Mouse (Mus musculus) retina, adult 2 months (tissue): Measurements from ENCODE around the gene Bpifb1.
"Not testable (repeated sequence)": the region's sequence is repeated elsewhere in the genome, so short reads cannot be mapped to it uniquely, and the experiment has no call there.

Source experiments
- DNase-seq: peaks from one replicate; pipeline ENCODE4 v3.0.0-alpha.2; 2012; ENCODE audit warnings: low read depth, low spot score

The Bpifb1 gene

DNA sequence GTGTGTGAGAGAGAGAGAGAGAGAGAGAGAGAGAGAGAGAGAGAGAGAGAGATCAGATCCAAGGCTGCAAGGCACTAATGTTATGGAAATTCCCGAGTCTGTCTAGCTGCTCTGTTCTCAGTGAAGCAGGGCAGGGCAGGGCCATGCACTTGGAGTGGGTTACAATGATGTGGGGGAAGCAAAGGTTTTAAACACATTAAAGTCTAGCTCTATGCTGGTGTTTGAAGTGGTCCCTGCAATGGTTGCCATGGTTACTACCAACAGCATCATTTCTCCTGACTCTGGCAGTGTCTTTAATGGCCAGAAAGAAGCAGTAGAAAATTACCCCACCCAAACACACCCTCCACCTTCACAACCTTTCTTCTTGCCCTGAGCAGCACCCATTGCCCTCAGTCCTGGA lies 20.5 kb downstream of the Bpifb1 start:
- no peak for DNase-seq

DNA sequence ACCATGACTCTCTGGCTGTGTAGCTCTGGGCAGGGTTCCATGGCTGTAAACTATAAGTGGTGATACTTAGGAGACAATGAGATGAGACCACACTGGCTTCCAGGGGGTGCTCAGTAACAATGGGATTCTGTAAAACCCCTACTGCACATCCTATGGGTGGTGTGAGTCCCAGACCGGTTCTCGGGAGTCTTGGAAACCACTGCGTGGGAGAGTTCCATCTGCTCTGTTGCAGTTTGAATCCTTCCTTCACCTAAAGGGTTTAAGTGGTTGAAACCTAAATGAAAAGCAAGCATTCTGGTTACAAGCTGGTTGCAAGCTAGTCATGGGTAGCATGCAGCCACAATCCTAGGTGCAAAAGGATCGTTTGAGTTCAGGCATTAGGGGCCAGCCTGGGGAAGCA lies 21.3 kb downstream of the Bpifb1 start:
- no peak for DNase-seq

DNA sequence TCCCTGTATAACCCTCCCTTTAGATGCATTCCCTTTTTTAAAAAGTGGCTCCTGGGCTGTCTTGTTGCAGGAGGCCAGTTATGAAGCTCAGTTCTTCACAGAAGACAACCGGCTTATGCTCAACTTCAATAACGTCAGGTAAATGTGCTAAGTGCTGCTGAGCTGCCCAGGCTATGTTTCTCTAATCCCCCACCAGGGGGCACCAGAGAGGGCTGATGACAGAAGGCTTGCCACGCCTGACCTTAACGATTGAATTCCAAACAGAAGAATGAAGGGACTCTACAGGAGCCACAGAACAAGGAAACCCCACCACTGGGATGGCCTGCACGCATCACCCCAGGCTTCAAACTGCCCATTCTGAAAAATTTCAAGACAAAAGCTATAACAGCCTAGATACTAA lies 24.6 kb downstream of the Bpifb1 start:
- DNase-seq: peak; percentile 56

DNA sequence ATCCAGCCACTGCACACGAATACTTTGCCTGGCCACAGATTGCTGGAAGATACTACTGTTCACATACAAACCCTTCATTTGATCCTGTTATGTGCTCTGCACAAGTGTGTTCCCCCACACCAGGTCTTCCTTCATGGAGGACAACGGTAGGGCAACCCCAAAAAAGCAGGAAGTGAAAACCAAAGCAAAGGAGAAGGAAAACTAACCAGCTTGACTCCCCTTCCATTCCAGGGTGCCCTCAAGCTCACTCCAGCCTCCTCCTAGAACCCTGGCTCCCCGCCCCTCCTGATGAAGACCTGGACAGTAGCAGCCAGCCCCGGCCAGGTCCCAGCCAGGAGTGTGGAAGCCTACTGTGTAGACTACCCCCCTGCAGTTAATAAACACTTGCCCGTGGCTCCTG lies 29.3 kb downstream of the Bpifb1 start:
- DNase-seq: no peak

DNA sequence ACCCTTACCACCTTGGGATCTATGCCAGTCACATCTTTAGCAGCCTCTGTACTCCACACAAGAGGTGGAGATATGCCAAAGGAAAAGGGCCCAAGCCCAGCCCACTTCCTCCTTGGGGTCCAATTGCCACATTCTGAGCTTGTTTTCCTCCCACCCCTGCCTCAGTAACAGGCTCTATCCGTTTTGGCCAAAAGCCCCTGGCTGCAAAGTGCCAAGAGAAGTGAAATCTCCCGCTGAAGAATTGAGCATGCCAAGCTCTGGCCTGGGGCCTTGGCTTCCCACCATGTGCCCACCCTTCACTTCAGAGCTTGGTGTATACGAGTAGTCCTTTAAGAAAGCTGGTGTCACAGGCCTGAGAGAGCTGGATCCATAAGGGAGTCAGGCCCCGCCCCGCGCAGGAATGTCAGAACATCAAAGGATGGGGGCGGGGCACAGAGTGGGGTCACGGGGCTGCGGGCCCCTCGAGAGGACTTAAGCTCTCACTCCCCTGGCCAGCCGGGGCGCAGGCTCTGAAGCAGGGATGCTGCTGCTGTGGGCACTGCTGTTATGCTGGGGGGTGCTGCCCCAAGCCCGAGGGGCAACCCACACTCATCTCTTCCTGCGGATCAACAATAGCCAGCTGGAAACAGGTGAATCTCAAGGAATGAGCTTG lies 32.8 kb downstream of the Bpifb1 start, which contains the start of gene Bpifb5:
Gene Bpifb5, plus strand, starts transcription at position 478 of the 652 bp plus-strand sequence.
- no peak for DNase-seq

DNA sequence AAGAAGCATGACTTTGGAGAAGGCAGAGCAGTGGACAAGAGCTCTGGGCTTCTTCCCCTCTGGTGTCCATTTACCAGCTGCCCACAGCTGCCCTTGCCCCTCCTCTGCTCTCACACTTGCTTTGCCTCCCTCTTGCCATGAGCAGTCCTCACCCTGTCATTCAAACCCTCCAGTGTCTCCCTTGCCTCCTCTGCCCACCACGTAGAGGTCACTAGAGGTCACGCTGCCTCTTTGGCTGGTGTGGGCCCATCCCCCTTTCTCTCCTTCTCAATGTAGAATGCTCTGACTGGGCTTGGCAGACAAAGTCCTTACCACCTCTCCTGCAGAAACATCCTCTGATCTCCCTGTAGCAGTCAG lies 33.3 kb downstream of the Bpifb1 start:
- DNase-seq: no peak

DNA sequence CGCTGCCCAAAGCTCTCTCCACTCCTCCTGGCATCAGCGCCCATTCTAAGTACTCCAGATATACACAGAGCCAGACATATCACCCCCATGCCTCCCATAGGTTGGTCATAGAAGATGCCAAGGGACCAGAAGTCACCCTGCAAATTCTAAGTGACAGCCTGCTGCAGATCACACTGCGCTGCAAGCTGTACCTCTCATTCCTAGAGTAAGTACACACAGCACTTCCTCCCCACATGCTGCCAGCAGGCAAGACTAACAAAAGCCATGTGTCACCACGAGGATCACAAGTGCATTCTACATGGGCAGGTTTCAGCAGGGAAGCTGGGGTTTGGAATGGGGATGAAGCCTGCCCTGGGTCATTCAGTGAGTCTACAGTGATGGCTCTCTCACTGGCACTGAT lies 36.4 kb downstream of the Bpifb1 start:
- DNase-seq: no peak

DNA sequence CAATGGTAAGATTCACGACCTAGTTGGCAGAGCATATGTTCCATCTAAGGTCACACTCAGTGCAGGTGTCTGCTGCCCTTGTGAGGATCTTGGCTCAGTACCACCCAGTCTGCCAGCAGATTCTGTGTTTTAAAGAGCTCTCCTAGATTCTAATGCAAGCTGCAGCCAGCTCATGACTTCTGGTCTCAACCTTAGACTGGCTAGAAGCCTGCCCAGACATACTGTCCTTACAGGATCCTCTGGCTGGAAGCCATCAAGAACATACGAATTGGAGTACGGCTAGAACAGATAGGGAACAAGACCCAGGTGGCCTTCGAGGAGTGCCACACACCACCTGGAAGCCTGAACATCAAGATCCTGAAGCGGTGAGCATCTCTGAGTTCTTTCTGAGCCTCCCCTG lies 37.2 kb downstream of the Bpifb1 start:
- DNase-seq: no peak

DNA sequence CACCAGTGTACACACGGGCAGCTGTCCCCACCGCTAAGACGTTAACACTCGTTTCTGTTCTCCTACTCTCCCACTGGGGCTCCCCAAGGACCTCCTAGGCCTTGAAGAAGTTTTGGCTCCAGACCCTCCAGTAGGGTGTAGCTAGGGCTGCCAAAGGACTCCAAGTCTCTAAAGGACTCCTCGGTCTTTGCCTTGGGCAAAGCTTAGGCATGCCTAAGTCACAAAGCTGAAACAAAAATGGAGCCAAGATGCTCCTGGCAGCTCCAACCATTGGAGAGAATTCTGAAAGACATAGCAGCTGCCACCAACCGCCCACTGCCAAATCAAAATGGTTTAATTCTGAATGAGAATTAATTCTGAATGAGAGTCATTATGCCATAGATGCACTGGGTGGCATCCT lies 42.8 kb downstream of the Bpifb1 start:
- DNase-seq: no peak

DNA sequence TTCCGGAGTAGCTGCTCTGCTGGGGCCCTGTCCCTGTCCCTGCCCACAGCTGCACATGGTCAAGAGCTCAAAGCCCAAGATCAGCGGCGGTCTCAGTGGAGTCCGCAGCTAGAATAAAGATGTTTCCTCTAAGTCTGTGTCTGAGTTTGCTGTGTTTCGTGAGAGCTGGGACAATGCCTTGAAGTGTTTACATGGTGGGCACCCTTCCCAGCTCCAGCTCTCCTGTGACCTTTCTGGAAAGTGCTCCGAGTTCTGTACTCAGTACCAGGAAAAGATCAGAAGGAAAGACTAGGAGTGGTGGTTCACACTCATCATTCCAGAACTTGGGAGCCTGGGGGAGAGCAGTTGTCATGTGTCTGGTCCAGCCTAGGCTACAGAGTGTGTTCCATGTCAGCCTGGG lies 50.2 kb downstream of the Bpifb1 start:
- no peak for DNase-seq

DNA sequence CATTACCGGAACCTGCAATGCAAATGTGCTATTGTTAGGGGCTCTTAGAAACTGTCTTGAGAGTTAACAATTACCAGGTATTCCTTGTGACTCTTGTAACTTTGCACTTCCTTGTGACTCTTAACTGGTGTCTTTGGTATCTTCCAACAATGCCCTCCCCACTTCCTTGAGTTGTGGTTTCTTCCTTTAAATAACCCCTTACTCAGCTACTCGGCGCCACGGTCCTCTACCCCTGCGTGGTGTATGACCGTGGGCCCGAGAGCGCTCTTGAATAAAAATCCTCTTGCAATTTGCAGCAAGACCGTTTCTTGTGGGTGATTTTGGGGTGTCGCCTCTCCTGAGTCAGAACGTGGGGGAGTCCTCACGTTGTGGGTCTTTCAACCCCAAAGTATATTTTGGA lies 52.1 kb downstream of the Bpifb1 start:
- DNase-seq: not testable (repeated sequence)

DNA sequence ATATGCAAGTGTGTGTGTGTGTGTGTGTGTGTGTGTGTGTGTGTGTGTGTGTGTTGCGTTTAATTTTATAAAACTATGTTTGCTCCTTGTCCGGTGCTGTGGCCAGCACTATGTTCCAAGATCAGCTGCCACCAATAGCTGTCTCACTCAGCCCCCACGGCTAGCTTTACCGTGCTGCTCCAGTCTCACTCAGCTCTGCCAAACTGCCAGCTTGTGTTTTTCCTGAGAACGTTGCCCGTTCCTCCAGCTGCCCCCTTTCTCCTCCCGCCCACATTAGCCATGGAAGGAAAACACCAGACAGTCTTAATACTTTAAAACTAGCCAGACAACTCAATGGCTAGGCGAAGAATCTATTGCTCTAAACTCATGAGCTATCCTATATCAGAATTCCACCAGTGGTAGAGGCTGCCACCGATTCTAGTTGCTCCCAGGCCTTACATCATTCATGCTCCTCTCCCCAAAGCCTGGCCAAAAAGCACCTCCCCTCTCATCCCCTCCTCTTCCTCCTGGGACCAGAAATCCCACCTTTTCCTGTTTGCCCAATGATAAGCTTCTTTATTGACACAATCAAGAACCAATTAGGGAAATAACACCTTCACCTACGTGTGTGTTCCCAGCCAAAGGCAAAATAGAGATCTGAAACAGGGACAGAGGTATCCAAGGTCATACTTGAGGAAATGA lies 52.9 kb downstream of the Bpifb1 start:
- DNase-seq: no peak

DNA sequence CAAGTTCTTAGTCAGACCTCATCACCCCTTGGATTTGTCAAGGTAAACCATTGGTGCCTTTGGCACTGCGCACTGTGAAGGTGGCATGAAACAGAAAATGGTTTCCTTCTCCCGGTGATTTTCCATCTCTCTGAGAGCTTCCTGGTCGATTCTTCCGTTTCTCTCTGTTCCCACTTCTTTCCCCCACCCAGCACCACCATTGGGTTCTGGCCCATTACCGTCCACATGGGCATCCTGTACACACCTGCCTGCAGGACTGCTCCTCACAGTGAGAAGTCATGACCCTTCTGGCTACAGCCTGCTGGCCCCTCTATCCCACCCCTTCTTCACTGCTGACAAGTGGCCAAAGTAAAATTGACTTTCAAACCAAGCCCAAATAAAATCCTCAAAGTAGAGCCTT lies 54.7 kb downstream of the Bpifb1 start:
- DNase-seq: no peak

DNA sequence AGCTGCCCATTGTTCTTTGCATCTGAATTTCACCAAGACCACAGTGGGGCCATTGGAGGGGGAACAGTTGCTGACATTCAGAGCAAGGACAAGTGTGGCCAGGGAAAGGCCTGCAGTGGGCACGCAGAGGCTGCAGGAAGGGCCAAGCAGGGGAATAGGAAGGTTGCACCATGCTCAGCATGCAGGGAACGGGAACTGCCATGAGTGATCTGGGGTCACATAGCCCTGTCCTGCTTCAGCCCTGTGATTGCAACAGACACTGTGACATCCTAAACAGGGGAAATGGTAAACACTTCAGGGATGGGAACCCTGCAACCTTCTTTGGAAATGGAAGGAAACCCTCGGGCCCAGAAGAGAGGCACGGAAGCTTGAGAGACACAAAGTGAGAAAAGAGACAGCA lies 64.6 kb downstream of the Bpifb1 start:
- not testable (repeated sequence) for DNase-seq

DNA sequence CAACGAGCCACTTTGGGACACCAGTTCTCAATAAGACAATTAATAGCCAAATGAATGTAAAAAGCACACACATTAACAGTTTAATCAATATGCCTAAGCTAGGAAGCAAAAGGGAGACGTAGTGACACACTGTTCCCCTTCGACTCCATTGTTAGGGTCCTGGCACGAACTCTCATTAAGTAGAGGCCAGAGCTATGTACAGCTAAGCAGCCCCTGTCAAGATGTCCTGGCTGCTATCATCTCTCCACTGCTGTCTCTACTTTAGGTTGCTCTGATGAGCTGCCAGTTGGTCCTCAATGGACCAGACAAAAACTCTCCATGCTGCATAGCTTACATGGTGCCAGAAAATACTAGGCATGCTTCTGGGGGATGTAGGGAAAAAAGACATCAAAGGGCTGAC lies 65.2 kb downstream of the Bpifb1 start:
- no peak for DNase-seq

DNA sequence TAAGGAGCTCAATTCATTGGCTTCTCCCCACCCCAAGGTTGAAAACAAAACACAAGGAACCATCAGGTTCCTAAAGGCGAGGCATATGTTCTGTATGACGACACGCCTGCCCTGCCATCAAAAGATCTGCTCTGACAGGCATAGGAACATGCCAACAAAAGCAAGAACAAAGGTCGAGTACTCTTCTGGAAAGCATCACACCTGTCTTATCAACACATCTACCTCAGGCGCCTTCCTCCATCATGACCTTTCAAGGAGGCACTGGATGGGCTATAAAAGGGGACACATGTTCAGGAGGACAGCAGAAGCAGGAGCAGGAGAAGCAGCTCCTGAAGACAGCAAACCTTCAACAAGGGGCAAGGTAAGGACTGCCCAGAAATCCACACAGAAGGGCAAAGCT lies 66.9 kb downstream of the Bpifb1 start, which contains the start of gene Bpifb9a:
Gene Bpifb9a, plus strand, starts transcription at position 301 of the 400 bp plus-strand sequence.
- DNase-seq: not testable (repeated sequence)

DNA sequence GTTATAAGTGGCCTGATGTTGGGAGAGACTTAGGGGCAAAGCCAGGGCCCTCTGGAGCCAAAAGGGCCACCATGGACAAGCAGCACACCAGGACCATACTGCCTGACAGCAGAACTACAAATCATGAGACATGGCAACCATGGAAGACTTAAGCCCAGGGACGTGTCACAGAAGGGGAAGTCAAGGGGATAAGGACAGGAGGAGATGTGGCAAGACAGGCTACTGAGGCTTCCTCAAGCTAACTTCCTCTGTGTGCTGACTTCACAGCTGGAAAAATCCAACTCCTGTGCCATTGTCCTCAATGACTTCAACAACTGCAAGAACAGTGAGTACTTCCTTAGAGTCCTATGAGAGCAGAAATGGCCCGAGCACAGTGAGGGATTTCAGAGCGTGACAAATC lies 73.8 kb downstream of the Bpifb1 start:
- DNase-seq: not testable (repeated sequence)
